Mouse (Mus musculus) gastrocnemius, adult 18-20 months (tissue): ENCODE results near the gene Rab3a. TPM values are rescaled to one million over a fixed set of nuclear protein-coding genes. Genes with fewer than 3 reads are reported as not detected.
A peak's percentile ranks its signal among the peaks of the same experiment; 100 is the strongest.

Experiments used
- DNase-seq: peaks from one replicate; pipeline ENCODE4 v3.0.0; 2021; ENCODE audit warnings: low spot score
- total RNA-seq, 2 experiments: library from RNA; stranded (reverse); gene quantifications; 2 replicates each; pipeline ENCODE4 v1.2.3; 2021

Gene Rab3a
- total RNA-seq, 2 experiments from 2014 or later = 32.5 to 36.5 TPM

GRCm38 (mm10) chr8:70773833-70774232 is 19.4 kb downstream of the Rab3a start:
- peak; percentile 90 for DNase-seq

DNA sequence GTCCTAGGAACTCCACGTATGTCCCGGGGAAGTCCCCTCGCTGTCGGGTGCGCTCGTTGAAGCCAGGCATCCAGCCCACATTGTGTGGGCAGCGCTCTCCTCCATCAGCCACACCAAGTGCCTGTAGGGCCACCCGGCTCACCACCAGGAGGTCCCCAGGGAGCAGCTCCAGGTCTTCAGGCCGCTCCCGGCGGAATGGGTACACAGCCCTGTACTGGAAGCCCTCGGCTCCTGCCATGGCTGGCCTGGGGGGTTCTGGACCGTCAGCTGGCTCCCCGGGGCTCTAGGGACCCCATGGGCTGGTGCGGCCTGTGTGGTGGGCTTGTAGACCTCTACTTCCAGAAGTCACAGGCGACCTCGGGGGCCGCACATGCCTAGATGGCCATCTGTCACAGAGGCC is 20.3 kb downstream of the Rab3a start:
- DNase-seq = no peak

DNA sequence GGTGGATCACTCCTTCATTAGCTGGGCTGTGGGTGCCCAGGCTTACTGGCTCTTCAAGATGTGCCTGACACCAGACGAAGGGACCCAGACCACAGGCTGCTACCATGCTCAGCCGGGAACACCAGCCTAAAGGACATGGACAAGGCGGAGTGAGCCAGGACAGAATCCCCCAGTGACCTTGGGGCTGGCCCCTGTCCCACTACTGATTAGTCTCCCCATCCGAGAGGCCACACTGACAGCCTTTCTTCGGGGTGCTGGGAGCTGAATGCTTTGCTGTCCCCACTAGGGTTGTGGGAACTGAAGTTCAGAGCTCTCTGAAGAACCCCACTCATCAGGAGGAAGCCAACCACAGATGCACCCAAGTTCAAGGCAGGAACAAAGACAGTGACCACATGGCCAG is 20.7 kb downstream of the Rab3a start:
- peak; percentile 47 for DNase-seq

DNA sequence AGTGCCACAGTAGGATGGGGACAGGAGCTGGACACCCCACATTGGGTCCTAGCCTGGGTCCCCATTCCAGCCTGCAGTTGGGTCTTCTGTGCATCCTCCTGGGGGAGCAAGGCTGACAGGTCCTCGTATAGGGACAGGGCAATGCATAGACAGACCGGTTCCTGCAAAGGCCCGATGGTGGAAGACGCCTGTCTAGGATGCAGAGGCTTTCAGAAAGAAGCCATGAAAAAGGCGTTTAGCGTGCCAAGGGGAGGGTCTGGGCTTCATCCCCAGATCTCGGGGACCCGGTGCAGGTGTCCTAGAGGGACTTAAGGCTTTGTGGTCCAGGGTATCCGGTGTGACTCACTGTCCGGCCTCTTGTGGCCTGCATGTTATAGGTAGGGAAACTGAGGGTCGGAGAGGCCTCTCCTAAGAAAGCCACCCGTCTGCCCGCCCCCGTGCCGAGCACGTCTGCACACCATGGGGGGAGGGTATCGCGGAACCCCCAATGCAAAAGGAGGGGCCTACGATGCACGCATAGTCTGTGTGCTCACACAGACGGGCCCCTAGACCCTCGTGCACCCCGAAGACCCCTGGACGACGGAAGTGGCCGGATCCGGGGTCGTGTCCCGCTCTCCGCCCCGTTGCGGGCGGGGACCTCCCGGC is 21.5 kb downstream of the Rab3a start:
- DNase-seq = no peak

DNA sequence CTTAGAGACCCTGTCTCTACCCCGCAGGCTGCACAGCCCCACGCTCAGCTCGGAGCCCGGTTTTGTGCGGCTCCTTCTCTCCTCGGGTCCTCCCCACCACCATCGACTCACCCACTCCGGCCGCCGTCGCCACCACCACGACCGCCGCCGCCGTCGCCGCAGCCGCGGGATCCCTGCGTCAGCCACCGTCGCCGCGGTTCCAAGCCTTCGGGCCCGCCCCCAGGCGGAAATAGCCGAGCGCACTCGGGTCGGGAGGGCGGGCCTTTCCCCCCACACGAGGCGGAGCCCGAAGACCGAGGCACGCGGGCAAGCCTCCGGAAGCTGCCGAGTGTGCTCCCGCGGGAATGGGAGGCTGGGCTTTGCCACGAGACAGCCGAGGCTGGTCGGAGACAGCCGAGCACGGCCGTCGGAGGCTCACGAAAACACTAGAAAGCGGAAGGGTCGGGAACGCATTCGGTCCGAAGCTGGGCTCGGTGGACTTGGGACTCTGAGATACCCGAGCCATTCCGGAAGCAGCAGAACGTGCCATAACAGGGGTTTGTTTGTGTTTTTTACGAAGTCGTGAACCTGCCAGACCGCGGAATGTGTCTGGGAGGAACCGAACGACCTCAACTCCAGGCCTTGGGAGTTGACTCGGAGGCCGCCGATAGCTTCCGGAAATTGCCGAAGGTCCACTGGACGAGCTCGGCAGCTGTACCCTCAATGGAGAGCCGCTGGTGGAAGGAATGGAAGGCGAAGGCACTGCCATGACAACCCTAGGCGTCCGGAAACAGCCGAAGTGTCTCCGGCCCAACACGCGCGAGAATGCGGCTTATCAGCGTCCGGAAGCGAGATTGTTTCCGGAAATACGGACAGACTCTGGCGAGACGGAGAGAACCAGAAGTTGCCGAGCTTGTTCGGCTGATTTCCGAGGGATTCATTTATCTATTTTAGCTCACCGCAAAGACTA is 22.3 kb downstream of the Rab3a start, which contains the start of gene Pik3r2:
Pik3r2 (minus strand) TSS at position 218 of the 949 bp plus-strand sequence.
- peak; percentile 98 for DNase-seq

DNA sequence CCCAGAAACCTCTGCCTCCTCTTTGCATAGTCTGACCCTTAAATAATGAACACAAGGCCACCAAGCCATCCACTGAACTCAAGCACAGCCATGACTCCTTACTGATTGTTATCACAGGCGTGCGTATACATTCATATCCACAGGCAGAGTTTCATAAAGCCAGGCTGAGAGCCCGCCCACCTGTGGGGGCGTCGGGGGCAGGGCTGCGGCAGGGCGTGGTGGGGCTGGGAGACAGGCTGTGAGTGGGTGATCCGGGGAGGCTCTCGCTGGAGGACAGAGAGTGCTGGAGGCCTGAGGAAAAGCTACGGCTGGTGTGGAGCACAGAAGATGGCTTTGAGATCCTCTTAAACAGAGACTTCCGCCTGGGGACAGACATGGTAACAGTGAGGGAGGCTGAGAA is 25.6 kb downstream of the Rab3a start:
- DNase-seq = no peak

- DNase-seq = no peak
Observed at GRCm38 (mm10) chr8:70786291-70787050, 32.0 kb downstream of the Rab3a start.

GRCm38 (mm10) chr8:70787051-70787445 is 32.6 kb downstream of the Rab3a start:
- no peak for DNase-seq

- DNase-seq = no peak
Observed at GRCm38 (mm10) chr8:70787941-70788667, 33.6 kb downstream of the Rab3a start.

- no peak for DNase-seq
Observed at GRCm38 (mm10) chr8:70789046-70789445, 34.6 kb downstream of the Rab3a start.

DNA sequence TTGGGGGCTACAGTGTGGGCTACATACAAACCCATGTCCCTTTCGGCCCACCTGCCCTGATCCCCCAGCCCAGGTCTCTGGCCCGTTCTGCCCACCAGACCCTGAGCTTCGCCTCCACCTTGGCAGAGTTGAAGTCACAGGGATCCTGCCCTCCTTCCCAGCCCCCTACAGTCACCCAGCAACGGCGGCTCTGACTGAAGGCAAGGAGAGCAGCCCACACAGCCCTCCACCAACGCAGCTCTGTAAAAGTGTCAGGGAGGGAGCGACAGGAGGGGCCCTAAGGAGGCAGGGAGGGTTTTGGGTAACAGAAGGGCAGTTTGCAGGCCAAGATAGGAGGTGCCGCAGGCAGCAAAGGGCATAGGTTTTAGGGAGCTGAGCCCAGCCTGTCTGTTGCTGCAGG is 36.4 kb downstream of the Rab3a start:
- DNase-seq = no peak

DNA sequence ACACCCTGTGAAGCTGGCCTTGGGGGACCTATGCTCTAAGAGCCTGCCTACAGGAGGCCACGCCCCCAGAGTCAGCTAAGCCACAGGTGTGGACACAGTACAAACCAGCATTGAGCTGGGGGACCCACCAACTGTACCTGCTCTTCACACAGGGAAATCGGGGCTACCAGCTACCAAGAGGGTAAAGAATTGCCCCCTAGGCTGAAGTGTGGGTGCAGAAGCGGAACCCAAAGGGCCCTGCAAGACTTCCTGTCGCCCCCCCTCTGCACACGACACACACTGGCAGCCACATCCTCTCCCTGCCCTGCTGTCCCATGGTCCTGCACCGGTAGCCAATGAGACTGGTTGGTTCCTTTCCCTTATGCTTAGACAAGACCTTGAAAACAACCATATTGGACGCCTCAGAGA is 36.8 kb downstream of the Rab3a start:
- DNase-seq = no peak

GRCm38 (mm10) chr8:70791975-70792691 is 37.7 kb downstream of the Rab3a start:
- peak; percentile 96 for DNase-seq

- no peak for DNase-seq
Observed at GRCm38 (mm10) chr8:70792700-70793099, 38.2 kb downstream of the Rab3a start.

DNA sequence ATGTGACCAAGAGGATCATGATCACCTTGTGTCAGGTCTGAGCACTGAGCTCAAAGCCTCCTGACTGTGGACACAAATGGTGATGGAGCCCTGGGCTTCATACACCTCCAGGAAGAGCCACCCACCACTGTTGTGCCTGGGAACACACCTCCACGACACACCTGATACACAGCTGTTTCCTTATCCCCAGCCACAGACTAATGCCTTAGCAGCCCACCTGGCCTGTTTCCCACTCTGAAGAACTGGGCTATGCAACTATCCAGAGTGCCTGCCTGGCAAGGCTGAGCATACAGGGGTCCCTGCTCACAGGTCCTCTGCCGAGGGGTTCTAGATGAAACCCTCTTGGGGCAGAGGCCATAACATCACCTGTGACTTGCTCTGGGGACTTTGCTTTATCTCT is 39.7 kb downstream of the Rab3a start:
- no peak for DNase-seq

DNA sequence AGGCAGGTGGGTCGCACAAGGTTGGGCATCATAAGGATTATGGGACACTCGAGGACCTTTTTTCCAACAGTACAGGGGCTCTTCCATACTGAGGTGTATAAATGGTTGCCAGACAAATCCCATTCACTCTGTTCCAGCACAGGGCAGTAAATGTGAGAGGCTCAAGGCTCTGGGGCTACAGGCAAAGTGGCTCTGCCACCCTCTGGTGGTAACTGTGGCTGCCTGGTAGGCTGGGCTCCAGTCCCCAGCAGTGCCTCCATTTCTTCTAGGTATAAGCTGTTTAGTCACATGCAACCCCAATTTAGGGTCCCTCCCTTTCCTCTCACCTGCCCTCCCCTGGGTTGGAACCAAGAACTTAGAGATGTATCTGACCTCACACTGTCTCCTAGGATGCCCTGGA is 40.9 kb downstream of the Rab3a start:
- no peak for DNase-seq

GRCm38 (mm10) chr8:70796403-70797080 is 42.1 kb downstream of the Rab3a start:
- no peak for DNase-seq

DNA sequence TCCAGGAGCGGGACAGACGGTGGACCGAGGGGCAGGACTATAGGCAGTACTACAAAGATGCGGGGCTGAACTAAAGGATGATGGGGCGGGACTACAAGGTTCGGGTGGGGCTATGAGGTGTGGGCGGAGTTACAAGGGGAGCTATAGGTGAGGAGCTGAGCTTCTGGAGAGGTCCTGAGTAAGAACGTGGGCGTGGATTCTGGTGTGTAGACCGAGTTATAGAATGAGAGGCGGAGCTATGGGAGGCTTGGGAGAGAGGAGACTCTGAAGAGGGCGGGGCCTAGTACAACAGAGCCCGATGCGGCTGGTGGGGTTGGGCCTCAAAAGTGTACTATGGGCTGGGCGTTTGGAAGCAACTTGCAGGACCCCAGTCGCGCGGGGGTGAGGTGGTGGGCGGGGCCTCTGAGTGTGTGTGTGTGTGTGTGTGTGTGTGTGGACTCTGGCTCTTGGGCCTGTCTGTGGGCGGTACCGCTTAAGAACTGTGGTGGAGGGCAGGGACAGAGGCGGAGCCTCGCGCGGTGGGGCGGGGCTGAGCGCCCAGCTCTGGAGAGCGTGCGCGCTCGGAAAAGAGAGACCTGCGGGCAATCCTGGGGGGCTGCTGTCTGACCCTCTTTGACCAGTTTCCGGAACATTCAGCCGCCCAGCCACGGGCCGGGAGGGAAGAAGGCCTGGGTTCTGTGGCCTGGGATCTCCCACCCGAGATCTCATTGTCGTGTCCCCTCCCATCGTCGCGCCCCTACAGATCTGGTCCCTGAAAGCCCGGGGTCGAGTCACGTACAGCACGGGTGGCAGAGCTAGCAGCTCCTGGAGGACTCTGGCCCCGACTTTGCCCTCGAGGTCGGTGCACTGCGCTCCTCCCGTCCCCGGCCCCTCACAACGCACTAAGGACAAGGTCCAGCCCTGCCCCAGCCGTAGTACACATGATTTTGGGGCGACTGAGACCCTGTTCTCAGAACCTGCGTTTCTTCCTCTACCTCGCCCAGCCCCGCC is 42.9 kb downstream of the Rab3a start:
- peak; percentile 88 for DNase-seq

DNA sequence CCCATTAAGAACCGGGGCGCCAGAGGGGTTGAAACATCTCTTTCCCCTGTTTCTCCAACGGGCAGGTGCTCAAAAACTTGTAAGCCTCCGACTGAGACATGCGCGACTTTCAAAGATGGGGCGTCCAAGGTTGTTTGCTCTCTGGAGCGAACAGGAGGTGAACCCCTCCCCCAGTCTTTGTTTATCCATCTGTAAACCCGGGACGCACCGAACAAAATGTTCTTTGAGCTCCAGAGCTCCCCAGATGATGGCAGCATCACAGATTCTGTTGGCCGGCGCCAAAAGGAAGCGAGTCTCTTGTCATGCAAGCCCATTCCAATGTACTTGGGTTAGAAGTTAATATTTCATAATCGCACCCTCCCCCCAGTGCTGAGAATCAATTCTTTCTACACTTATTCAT is 43.8 kb downstream of the Rab3a start:
- DNase-seq = peak; percentile 75
